Mouse (Mus musculus) spleen, adult 2 months (tissue): ENCODE measurements around the gene Tmprss9. TPM values are rescaled to one million over a fixed set of nuclear protein-coding genes. Genes with fewer than 3 reads are reported as not detected.
A peak's percentile ranks its signal among the peaks of the same experiment; 100 is the strongest.

Experiments
- DNase-seq, 2 experiments: peaks; one replicate each; pipeline versions ENCODE4 v3.0.0 to v3.0.0-alpha.2; 2012 to 2021; ENCODE audit warnings: low spot score in 2 of 2, low read depth in 1 of 2
- H3K27ac ChIP-seq: fragments of 200-500 bp; 2 replicates; pipeline ENCODE4 v1.5.1; 2012; ENCODE audit warnings: low read length, inconsistent platforms; ENCODE audit not compliant: insufficient read depth
- H3K27me3 ChIP-seq: fragments of 200-500 bp; 2 replicates; pipeline ENCODE4 v1.6.1; 2012; ENCODE audit warnings: mild to moderate bottlenecking, moderate library complexity, low read length, inconsistent platforms; ENCODE audit not compliant: control insufficient read depth, insufficient read depth
- H3K36me3 ChIP-seq: fragments of 200-500 bp; 2 replicates; pipeline ENCODE4 v1.6.1; 2012; ENCODE audit warnings: mild to moderate bottlenecking, low read length, inconsistent platforms; ENCODE audit not compliant: control insufficient read depth, insufficient read depth
- H3K4me1 ChIP-seq: fragments of 200-500 bp; 2 replicates; pipeline ENCODE4 v1.6.1; 2011; ENCODE audit warnings: inconsistent platforms; ENCODE audit not compliant: control insufficient read depth, insufficient read depth, insufficient read length
- H3K4me3 ChIP-seq: fragments of 200-500 bp; 2 replicates; pipeline ENCODE4 v1.5.1; 2011; ENCODE audit warnings: mild to moderate bottlenecking, inconsistent platforms; ENCODE audit not compliant: insufficient read depth, insufficient read length; ENCODE audit errors: extremely low read depth
- CTCF ChIP-seq: fragments of 200-500 bp; IDR thresholded peaks from 2 replicates; pipeline ENCODE4 v1.5.1; 2011; ENCODE audit warnings: mild to moderate bottlenecking, inconsistent platforms; ENCODE audit not compliant: insufficient read depth, insufficient read length, insufficient replicate concordance; ENCODE audit errors: extremely low read depth
- POLR2A ChIP-seq: fragments of 200-500 bp; IDR thresholded peaks from 2 replicates; pipeline ENCODE4 v1.6.1; 2011; ENCODE audit warnings: low read depth, low read length, inconsistent platforms
- WGBS: fragments of 180-500 bp; shearing (Covaris S2); methylation state at CpG from one replicate; pipeline ENCODE4 v1.1.7; 2018; 5-methylcytosine and 5-hydroxymethylcytosine counted together
- polyA plus RNA-seq: library from polyadenylated mRNA; depleted of rRNA; stranded (reverse); fragments of >200 nt; gene quantifications from 2 replicates; pipeline ENCODE4 v1.2.3, GENCODE M21; 2012

The Tmprss9 gene
- polyA plus RNA-seq, 1 experiment, result 0.09 TPM

- Histone ChIP-seq H3K36me3 (no peaks in the 10 kb centered on the region), H3K4me3 (no peak overlapping the region), H3K4me1 (no peaks in the 10 kb centered on the region), H3K27me3 (peaks cover 6% of the 10 kb centered on the region; the same call in 1 of the 2 replicates), H3K27ac (no peak overlapping the region)
- TF ChIP-seq POLR2A (no peak), CTCF (no peak)
- DNase-seq, result no peak
- WGBS, result 90% methylated on average over 15 of the region's 15 CpGs
Measured at GRCm38 (mm10) chr10:80842334-80842733, 29.3 kb upstream of the Tmprss9 start.

DNA sequence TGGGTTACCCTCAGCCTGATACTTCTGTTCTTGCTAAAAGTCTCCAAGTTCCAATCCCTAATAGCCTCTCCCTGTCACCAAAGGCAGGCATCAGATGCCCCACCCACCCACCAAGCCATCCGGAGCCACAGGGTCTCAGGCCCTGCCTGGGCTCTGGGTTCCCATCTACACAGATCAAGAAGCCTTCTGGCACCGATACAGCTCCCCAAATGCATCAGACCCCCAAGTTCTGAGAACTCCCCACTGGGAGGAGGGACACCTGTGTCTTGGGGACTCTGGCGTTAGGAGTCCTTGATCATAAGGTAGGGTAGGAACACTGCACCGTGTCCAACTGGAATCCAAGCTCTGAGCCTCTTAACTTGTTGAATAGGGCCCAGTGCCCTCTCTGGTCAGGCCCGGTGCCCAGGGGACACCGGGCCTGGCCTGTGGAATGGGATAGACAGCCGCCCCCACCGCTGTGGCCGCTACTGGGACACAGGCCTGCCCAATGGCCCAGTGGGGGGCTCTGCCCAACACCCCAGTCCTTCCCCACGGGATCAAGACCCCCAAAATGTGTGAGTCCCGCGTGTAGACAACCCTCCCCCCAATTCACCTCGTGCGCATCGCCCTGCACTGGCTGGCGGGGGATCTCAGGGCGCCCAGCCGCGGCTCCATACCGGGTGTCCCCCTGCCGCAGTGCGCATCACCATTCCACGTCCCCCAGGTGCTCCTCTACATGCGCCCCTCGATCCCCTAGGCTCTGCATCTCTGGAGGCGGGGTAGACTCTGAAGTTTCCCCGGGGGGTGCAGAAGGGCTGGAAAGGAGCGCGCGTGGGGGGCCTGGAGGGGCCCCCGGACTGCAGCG lies 28.3 kb upstream of the Tmprss9 start:
- 18% methylated on average over 30 of the region's 32 CpGs for WGBS
- no peak overlapping the region for H3K27ac ChIP-seq
- TF ChIP-seq POLR2A (no peak), CTCF (no peak)
- H3K4me1 ChIP-seq, result no peaks in the 10 kb centered on the region
- no peak for DNase-seq
- peaks cover 6% of the 10 kb centered on the region; the same call in 1 of the 2 replicates for H3K27me3 ChIP-seq
- no peak overlapping the region for H3K4me3 ChIP-seq
- H3K36me3 ChIP-seq, result no peaks in the 10 kb centered on the region

- no peak for DNase-seq
- H3K36me3 ChIP-seq, result no peaks in the 10 kb centered on the region
- 6% methylated on average over 49 of the region's 51 CpGs for WGBS
- H3K27ac ChIP-seq, result no peak within 1 kb of the TSS
- no peak within 1 kb of the TSS for H3K4me3 ChIP-seq
- peaks cover 6% of the 10 kb centered on the region; the same call in 1 of the 2 replicates for H3K27me3 ChIP-seq
- no peaks in the 10 kb centered on the region for H3K4me1 ChIP-seq
- no peak for TF ChIP-seq CTCF
- no peak for TF ChIP-seq POLR2A
Measured at GRCm38 (mm10) chr10:80843931-80844547, 27.6 kb upstream of the Tmprss9 start, which contains the start of gene Lingo3. Gene Lingo3, minus strand, starts transcription at chr10:80844039.

- no peak for DNase-seq
- H3K4me1 ChIP-seq, result no peaks in the 10 kb centered on the region
- H3K36me3 ChIP-seq, result no peaks in the 10 kb centered on the region
- no peak overlapping the region for H3K4me3 ChIP-seq
- WGBS, result 74% methylated on average over 8 of the region's 8 CpGs
- TF ChIP-seq CTCF (no peak), POLR2A (no peak)
- no peak overlapping the region for H3K27ac ChIP-seq
- H3K27me3 ChIP-seq, result peaks cover 6% of the 10 kb centered on the region; the same call in 1 of the 2 replicates
Measured at GRCm38 (mm10) chr10:80845055-80845693, 26.5 kb upstream of the Tmprss9 start.

GRCm38 (mm10) chr10:80845732-80846131 lies 25.9 kb upstream of the Tmprss9 start:
- no peak overlapping the region for H3K4me3 ChIP-seq
- H3K27ac ChIP-seq, result no peak overlapping the region
- no peaks in the 10 kb centered on the region for H3K36me3 ChIP-seq
- no peaks in the 10 kb centered on the region for H3K4me1 ChIP-seq
- DNase-seq, result no peak
- TF ChIP-seq POLR2A (no peak), CTCF (no peak)
- 83% methylated on average over 12 of the region's 12 CpGs for WGBS
- peaks cover 6% of the 10 kb centered on the region; the same call in 1 of the 2 replicates for H3K27me3 ChIP-seq

DNA sequence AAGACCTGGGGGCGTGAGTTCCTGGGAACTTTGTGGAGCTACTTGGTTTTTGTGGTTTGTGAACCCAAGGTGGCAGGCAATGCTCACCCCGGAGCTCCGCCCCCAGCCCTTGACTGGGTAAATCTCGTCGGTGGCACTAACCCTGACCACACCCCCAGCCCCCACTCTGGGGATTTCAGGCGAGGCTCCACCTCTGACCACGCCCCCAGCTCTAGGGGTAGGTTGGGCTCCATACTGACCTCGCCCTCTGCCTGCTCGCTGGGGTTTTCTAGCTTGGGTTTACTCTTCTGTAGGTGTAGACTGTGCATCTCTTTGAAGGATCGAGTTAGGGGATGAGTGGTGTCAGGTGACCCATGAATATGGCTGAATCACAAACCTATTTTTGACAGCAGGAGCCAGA lies 23.1 kb upstream of the Tmprss9 start:
- TF ChIP-seq CTCF (no peak), POLR2A (no peak)
- Histone ChIP-seq H3K36me3 (peaks cover 9% of the 10 kb centered on the region; the same call in 1 of the 2 replicates), H3K4me3 (no peak overlapping the region), H3K27me3 (peaks cover 2% of the 10 kb centered on the region; the same call in 1 of the 2 replicates), H3K27ac (no peak overlapping the region), H3K4me1 (no peaks in the 10 kb centered on the region)
- peak; percentile 38 to 64 for DNase-seq
- 3% methylated on average over 10 of the region's 10 CpGs for WGBS
